8 mouse cellular contexts compared by ENCODE assay signal in genomic region chr15:103163182-103163919, GRCm38 (mm10). TPM values are rescaled to one million over a fixed set of nuclear protein-coding genes. Genes with fewer than 3 reads are reported as not detected.
A peak's percentile ranks its signal among the peaks of the same experiment; 100 is the strongest.
DNase-seq lines count a peak whose midpoint lies in the region; ATAC-seq and TF ChIP-seq lines count a peak whose summit lies in the region.

No protein-coding gene starts in this region.

- peak overlapping the region; percentile 53 for H3K9ac ChIP-seq in embryonic facial prominence, embryonic 15.5 days
- peak overlapping the region; percentile 58 for H3K9ac ChIP-seq in limb, embryonic 14.5 days (ENCODE audit: low read depth, low read length, severe bottlenecking)
- H3K9ac ChIP-seq in midbrain, postnatal 0 days (replicated peaks; ENCODE audit: low read length, poor library complexity, severe bottlenecking) = peak overlapping the region; percentile 70

- no peak for TF ChIP-seq CTCF in bone marrow, adult 2 months (IDR thresholded peaks at IDR 0.05; ENCODE audit: control insufficient read depth, insufficient read depth, low read length)
- 0 out of 2 replicates have a peak, but pooled peaks have one; percentile 0 for TF ChIP-seq CTCF in midbrain, postnatal 0 days (IDR thresholded peaks at IDR 0.05)

- peak; percentile 19; the same call in 1 of the 2 replicates for TF ChIP-seq POLR2A in bone marrow, adult 2 months (IDR thresholded peaks at IDR 0.05; ENCODE audit: borderline replicate concordance, control insufficient read depth, low read depth, low read length)
- TF ChIP-seq POLR2A in limb, embryonic 14.5 days (IDR thresholded peaks at IDR 0.05; ENCODE audit: borderline replicate concordance, extremely low read depth, insufficient read depth, insufficient read length) = peak; percentile 76; the same call in 1 of the 2 replicates

- H3K4me3 ChIP-seq in bone marrow, adult 2 months (replicated peaks; ENCODE audit: control insufficient read depth, low read depth, low read length) = peak overlapping the region; percentile 72
- peak overlapping the region; percentile 90 for H3K4me3 ChIP-seq in embryonic facial prominence, embryonic 15.5 days (replicated peaks)
- H3K4me3 ChIP-seq in limb, embryonic 14.5 days (replicated peaks; ENCODE audit: low read length) = peak overlapping the region; percentile 60
- peak overlapping the region; percentile 65 for H3K4me3 ChIP-seq in midbrain, postnatal 0 days (ENCODE audit: low read depth, low read length)

- peaks cover 35% of the 10 kb centered on the region for H3K27me3 ChIP-seq in embryonic facial prominence, embryonic 15.5 days
- peaks cover 28% of the 10 kb centered on the region for H3K27me3 ChIP-seq in limb, embryonic 14.5 days (ENCODE audit: control insufficient read depth, insufficient read depth, low read length)
- H3K27me3 ChIP-seq in midbrain, postnatal 0 days (ENCODE audit: insufficient read depth, low read length) = 0 out of 2 replicates have a peak, but pooled peaks cover 2% of the 10 kb centered on the region
- H3K27me3 ChIP-seq in splenic B cell, adult 2 months (ENCODE audit: control insufficient read depth, insufficient read depth, low read length, poor library complexity, severe bottlenecking) = no peaks in the 10 kb centered on the region

- ATAC-seq in embryonic facial prominence, embryonic 15.5 days (ENCODE audit: insufficient number of reproducible peaks, low FRiP score, low TSS enrichment, low read depth) = peak; percentile 81
- peak; percentile 87 for ATAC-seq in limb, embryonic 14.5 days (ENCODE audit: low FRiP score, low read depth)
- peak; percentile 89 for ATAC-seq in midbrain, postnatal 0 days (ENCODE audit: low FRiP score)

- H3K4me2 ChIP-seq in embryonic facial prominence, embryonic 15.5 days (replicated peaks) = peak overlapping the region; percentile 76
- peak overlapping the region; percentile 73 for H3K4me2 ChIP-seq in limb, embryonic 14.5 days (replicated peaks; ENCODE audit: low read depth, low read length, severe bottlenecking)
- H3K4me2 ChIP-seq in midbrain, postnatal 0 days (ENCODE audit: low read depth, low read length, poor library complexity, severe bottlenecking) = peak overlapping the region; percentile 69

- no peaks in the 10 kb centered on the region for H3K36me3 ChIP-seq in embryonic facial prominence, embryonic 15.5 days
- no peaks in the 10 kb centered on the region for H3K36me3 ChIP-seq in limb, embryonic 14.5 days (ENCODE audit: control insufficient read depth, insufficient read depth, low read length)
- H3K36me3 ChIP-seq in midbrain, postnatal 0 days (ENCODE audit: insufficient read depth, low read length) = no peaks in the 10 kb centered on the region
- H3K36me3 ChIP-seq in splenic B cell, adult 2 months (ENCODE audit: control insufficient read depth, insufficient read depth, low read length, poor library complexity, severe bottlenecking) = 0 out of 2 replicates have a peak, but pooled peaks cover 1% of the 10 kb centered on the region

- DNase-seq in 416B (ENCODE audit: low read depth) = peak; percentile 97
- peak; percentile 95 for DNase-seq in heart, adult 8-10 months (ENCODE audit: low spot score)
- DNase-seq in kidney, adult 9 months = peak; percentile 94
- peak; percentile 98 for DNase-seq in limb, embryonic 14.5 days (ENCODE audit: low spot score)
- peak; percentile 99 for DNase-seq in midbrain, postnatal 0 days (ENCODE audit: low spot score)
- peak; percentile 91 for DNase-seq in splenic B cell, adult 2 months (ENCODE audit: low read depth, low spot score)

- no peak overlapping the region for H3K27ac ChIP-seq in bone marrow, adult 2 months (ENCODE audit: control insufficient read depth, insufficient read depth, low read depth, low read length, poor library complexity)
- H3K27ac ChIP-seq in embryonic facial prominence, embryonic 15.5 days (replicated peaks) = no peak overlapping the region
- 0 out of 2 replicates have a peak overlapping the region, but pooled peaks have one; percentile 19 for H3K27ac ChIP-seq in limb, embryonic 14.5 days (replicated peaks; ENCODE audit: low read depth, low read length)
- peak overlapping the region; percentile 67 for H3K27ac ChIP-seq in midbrain, postnatal 0 days (ENCODE audit: low read depth, low read length)

- no peaks in the 10 kb centered on the region for H3K9me3 ChIP-seq in embryonic facial prominence, embryonic 15.5 days (replicated peaks)
- no peaks in the 10 kb centered on the region for H3K9me3 ChIP-seq in limb, embryonic 14.5 days (ENCODE audit: control insufficient read depth, low read length)
- no peaks in the 10 kb centered on the region for H3K9me3 ChIP-seq in midbrain, postnatal 0 days (ENCODE audit: low read length)

- peaks cover 2% of the 10 kb centered on the region for H3K4me1 ChIP-seq in bone marrow, adult 2 months (ENCODE audit: control insufficient read depth, insufficient read depth, low read length)
- H3K4me1 ChIP-seq in embryonic facial prominence, embryonic 15.5 days = peaks cover 21% of the 10 kb centered on the region
- peaks cover 6% of the 10 kb centered on the region for H3K4me1 ChIP-seq in limb, embryonic 14.5 days (ENCODE audit: control insufficient read depth, insufficient read depth, low read length)
- H3K4me1 ChIP-seq in midbrain, postnatal 0 days (ENCODE audit: insufficient read depth, low read length) = no peaks in the 10 kb centered on the region

- WGBS in bone marrow, adult 2 months = 12% methylated on average over 25 of the region's 25 CpGs
- WGBS in embryonic facial prominence, embryonic 15.5 days = 6% methylated on average over 25 of the region's 25 CpGs
- WGBS in limb, embryonic 14.5 days = 8% methylated on average over 25 of the region's 25 CpGs
- 8% methylated on average over 25 of the region's 25 CpGs for WGBS in midbrain, postnatal 0 days

RNA-seq across cellular contexts. Expression of gene Smug1, which starts 3.5 kb away (rescaled TPM):
- 3.0 and 3.9 TPM in 2 replicates for polyA plus RNA-seq in bone marrow, adult 2 months (2011; ENCODE audit: insufficient read depth, insufficient read length, low replicate concordance, missing spikeins)
- polyA plus RNA-seq in embryonic facial prominence, embryonic 15.5 days (2015; fragmentation: Nextera tagmentation; extraction: Ambion mirVana) = 17.9 and 18.0 TPM in 2 replicates
- 10 to 100 TPM; 10.4 to 16.8 (median 15.2) TPM for total RNA-seq in heart, adult 8-10 months (2022)
- polyA plus RNA-seq in limb, embryonic 14.5 days (2012; rRNA removed) = 18.6 and 22.4 TPM in 2 replicates
- 18.2 and 18.9 TPM in 2 replicates for polyA plus RNA-seq in limb, embryonic 14.5 days (2014; fragmentation: Nextera tagmentation; extraction: Ambion mirVana)
- total RNA-seq in midbrain, postnatal 0 days (2014; rRNA removed) = 33.2 and 42.9 TPM in 2 replicates
- polyA plus RNA-seq in midbrain, postnatal 0 days (2015; fragmentation: Nextera tagmentation; extraction: Ambion mirVana) = 13.6 and 14.1 TPM in 2 replicates

Comparison
In these comparisons a context has a peak if more than half of its experiments do, and no peak if none do; other contexts are left out.
1. H3K27ac ChIP-seq: peak in limb, embryonic 14.5 days (single experiment) and midbrain, postnatal 0 days (single experiment); none in bone marrow, adult 2 months (single experiment) and embryonic facial prominence, embryonic 15.5 days (single experiment).
2. Peak in every context shown above with its lines, with median percentiles within 50 percentile points of each other: DNase-seq, H3K4me3 ChIP-seq, ATAC-seq, H3K4me2 ChIP-seq and H3K9ac ChIP-seq.